Mouse (Mus musculus) stomach, postnatal 0 days (tissue): ENCODE results near the gene Med13.

Source experiments
- CTCF ChIP-seq: IDR thresholded peaks from 2 replicates; pipeline ENCODE4 v1.5.1; 2016; ENCODE audit warnings: antibody characterized with exemption, low read depth, mild to moderate bottlenecking, moderate library complexity
- EP300 ChIP-seq: optimal IDR thresholded peaks from 2 replicates; pipeline ENCODE3; 2016; ENCODE audit warnings: antibody characterized with exemption

DNA sequence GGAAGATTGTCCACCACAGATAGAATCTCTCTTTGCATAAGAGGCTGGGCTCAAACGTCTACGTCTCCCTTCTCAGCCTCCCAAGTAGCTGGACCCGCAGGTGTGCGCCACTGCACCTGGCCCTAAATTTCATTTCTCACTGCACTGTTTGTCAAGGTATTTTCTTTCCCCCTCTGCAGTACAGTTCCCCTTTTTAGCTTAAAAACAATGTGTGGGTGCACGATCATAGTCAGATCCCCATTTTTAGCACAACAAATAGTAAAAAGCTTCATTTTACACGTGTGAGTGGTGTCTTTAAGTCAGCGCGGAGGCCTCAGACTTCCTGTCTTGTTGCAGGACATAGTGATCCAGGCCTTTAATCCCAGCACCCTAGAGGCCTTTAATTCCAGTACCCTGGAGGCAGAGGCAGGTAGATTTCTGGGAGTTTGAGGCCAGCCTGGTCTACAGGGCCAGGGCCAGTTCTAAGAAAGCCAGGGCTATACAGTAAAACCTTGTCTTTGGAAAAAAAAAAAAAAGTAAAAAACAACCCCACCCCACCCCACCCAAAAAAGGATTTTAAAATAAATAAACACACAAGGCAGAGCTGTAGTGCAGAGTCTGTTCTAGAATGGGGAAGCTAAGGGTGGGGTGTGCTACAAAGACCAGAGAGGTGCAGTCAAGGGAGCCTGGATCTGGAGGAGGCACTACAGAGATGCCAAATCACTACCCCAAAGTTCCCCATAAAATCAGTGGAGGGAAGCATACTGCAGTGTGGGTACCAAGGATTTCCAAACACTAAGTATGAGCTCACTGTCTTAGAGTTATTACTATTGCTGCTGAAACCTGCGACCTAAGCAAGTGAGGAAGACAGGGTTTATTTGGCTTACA is 42.1 kb upstream of the Med13 start:
- no peak for TF ChIP-seq CTCF
- no peak for TF ChIP-seq EP300
